Mouse (Mus musculus): Measurements from ENCODE around the gene Afg1l. TPM values are rescaled to one million over a fixed set of nuclear protein-coding genes. Genes with fewer than 3 reads are reported as not detected.

Afg1l gene
- polyA plus RNA-seq, 1 experiment from 2014 or later, result 2.9 TPM

DNA sequence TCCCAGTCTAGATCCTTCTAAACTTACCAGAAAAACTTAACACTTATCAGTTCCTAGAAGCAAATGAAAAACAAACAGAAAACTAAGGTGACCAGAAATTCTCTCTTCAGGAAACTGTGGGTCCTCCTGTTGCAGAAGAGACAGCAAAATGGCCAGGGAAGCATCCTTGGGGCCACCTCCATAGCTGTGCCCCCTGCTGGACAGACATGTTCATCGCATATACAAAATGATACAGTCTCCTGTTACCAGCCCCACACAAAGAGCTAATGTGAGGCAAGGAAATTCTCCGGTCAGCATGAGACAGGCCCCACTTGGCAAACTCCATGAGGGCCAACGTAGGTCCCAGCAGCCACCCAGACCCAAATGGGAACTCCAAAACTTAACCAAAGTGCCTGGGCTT is 122.4 kb downstream of the Afg1l start:
- no peak for ATAC-seq (ENCODE audit: low read depth)
- Histone ChIP-seq H3K9ac (ENCODE audit: low read depth, low read length) (no peak overlapping the region), H3K27ac (ENCODE audit: low read length) (no peak overlapping the region), H3K4me1 (ENCODE audit: control insufficient read depth, low read depth, low read length) (no peaks in the 10 kb centered on the region), H3K4me3 (ENCODE audit: low read depth, low read length) (no peak overlapping the region), H3K27me3 (ENCODE audit: control insufficient read depth, insufficient read depth, low read depth, low read length) (no peaks in the 10 kb centered on the region), H3K9me3 (replicated peaks; ENCODE audit: control insufficient read depth, low read length) (no peaks in the 10 kb centered on the region), H3K36me3 (ENCODE audit: control insufficient read depth, insufficient read depth) (no peaks in the 10 kb centered on the region), H3K4me2 (ENCODE audit: low read depth, low read length) (no peak overlapping the region)
- 61% methylated on average over 3 of the region's 3 CpGs for WGBS (ENCODE audit: insufficient replicate concordance)

GRCm38 (mm10) chr10:42347986-42348385 is 130.4 kb downstream of the Afg1l start:
- Histone ChIP-seq H3K9me3 (replicated peaks; ENCODE audit: control insufficient read depth, low read length) (no peaks in the 10 kb centered on the region), H3K36me3 (ENCODE audit: control insufficient read depth, insufficient read depth) (no peaks in the 10 kb centered on the region), H3K9ac (ENCODE audit: low read depth, low read length) (no peak overlapping the region), H3K27ac (ENCODE audit: low read length) (no peak overlapping the region), H3K27me3 (ENCODE audit: control insufficient read depth, insufficient read depth, low read depth, low read length) (no peaks in the 10 kb centered on the region), H3K4me3 (ENCODE audit: low read depth, low read length) (no peak overlapping the region), H3K4me2 (ENCODE audit: low read depth, low read length) (no peak overlapping the region), H3K4me1 (ENCODE audit: control insufficient read depth, low read depth, low read length) (no peaks in the 10 kb centered on the region)
- ATAC-seq (ENCODE audit: low read depth), result no peak
- WGBS (ENCODE audit: insufficient replicate concordance), result 75% methylated on average over 5 of the region's 5 CpGs

DNA sequence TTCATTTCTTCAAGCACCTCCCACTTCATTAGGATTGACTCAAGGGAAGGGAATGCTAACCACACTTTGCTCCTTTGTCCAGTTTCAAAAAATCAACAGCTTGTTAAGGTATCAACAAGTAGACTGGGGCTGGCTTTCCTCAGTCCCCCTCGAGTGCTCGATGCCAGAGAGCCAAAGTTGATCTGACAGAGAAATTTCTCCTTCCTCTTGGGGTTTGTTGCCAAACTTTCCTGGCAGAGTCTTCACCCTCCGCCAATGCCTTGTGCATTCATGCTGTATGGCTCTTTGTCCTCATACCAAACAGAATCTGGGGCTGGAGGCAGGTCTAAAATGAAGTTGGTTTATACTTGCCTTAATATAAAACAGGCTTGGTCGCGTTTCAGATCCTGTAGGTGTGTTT is 131.2 kb downstream of the Afg1l start:
- no peak for ATAC-seq (ENCODE audit: low read depth)
- no peak overlapping the region for H3K27ac ChIP-seq (ENCODE audit: low read length)
- WGBS (ENCODE audit: insufficient replicate concordance), result 65% methylated on average over 5 of the region's 5 CpGs
- H3K4me3 ChIP-seq (ENCODE audit: low read depth, low read length), result no peak overlapping the region
- H3K9me3 ChIP-seq (replicated peaks; ENCODE audit: control insufficient read depth, low read length), result no peaks in the 10 kb centered on the region
- H3K4me1 ChIP-seq (ENCODE audit: control insufficient read depth, low read depth, low read length), result no peaks in the 10 kb centered on the region
- no peak overlapping the region for H3K9ac ChIP-seq (ENCODE audit: low read depth, low read length)
- H3K36me3 ChIP-seq (ENCODE audit: control insufficient read depth, insufficient read depth), result no peaks in the 10 kb centered on the region
- no peaks in the 10 kb centered on the region for H3K27me3 ChIP-seq (ENCODE audit: control insufficient read depth, insufficient read depth, low read depth, low read length)
- H3K4me2 ChIP-seq (ENCODE audit: low read depth, low read length), result no peak overlapping the region

DNA sequence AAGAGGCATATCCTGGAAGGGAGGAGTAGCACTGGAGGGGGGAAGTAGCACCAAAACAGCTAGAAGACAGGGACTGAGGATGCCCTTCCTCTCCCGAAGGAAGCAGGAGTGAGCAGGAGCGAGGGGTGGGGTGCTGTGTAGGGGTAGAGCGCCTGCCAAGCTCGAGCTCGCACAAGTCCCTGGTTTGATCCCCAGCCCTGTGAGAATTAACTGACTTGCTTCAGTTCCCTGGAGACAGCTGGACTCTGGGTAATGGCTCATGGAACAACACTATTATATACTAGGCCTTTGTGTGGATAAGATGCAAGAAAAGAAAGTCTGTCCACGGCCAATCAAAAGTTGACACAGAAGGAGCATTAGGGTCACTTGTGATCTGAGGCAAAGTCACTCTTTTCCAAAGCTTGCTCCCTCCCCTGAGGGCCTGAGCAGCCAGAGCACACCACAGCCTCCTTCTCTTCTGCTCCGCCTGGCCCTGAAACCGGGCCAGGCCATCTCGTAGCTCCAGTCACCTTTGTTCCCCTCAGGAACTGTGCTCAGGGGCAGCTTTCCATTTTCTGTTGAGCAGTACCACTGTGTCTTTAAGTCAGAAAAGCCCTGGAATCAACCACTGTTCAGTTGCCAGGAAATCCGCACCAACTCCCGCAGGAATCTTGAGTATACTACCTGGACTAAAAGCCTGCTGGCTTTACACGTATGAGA is 132.0 kb downstream of the Afg1l start:
- Histone ChIP-seq H3K36me3 (ENCODE audit: control insufficient read depth, insufficient read depth) (no peaks in the 10 kb centered on the region), H3K27me3 (ENCODE audit: control insufficient read depth, insufficient read depth, low read depth, low read length) (no peaks in the 10 kb centered on the region), H3K9ac (ENCODE audit: low read depth, low read length) (no peak overlapping the region), H3K4me3 (ENCODE audit: low read depth, low read length) (no peak overlapping the region), H3K9me3 (replicated peaks; ENCODE audit: control insufficient read depth, low read length) (no peaks in the 10 kb centered on the region), H3K4me2 (ENCODE audit: low read depth, low read length) (no peak overlapping the region), H3K27ac (ENCODE audit: low read length) (no peak overlapping the region), H3K4me1 (ENCODE audit: control insufficient read depth, low read depth, low read length) (peaks cover 2% of the 10 kb centered on the region; the same call in 1 of the 2 replicates)
- 74% methylated on average over 12 of the region's 12 CpGs for WGBS (ENCODE audit: insufficient replicate concordance)
- ATAC-seq (ENCODE audit: low read depth), result no peak

DNA sequence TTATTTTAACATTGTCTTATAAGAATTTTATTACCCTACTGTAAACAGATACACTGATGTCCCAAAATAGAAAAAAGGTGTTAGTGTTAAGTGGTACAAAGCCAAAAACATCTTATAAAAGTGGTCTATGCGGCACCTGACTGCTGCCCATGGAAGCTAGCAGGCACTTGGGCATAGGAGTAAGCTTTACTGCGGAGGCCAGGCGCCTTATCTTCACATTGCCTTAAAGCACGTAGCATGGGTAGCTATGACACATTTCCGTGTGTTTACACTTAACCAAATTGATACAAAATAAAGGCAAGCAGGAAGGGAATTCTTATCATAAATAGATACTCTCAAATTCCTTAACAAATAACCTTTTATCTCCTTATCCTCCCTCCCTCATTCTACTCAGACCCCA is 135.7 kb downstream of the Afg1l start:
- Histone ChIP-seq H3K27me3 (ENCODE audit: control insufficient read depth, insufficient read depth, low read depth, low read length) (no peaks in the 10 kb centered on the region), H3K4me2 (ENCODE audit: low read depth, low read length) (no peak overlapping the region), H3K27ac (ENCODE audit: low read length) (no peak overlapping the region), H3K4me3 (ENCODE audit: low read depth, low read length) (no peak overlapping the region), H3K4me1 (ENCODE audit: control insufficient read depth, low read depth, low read length) (peaks cover 2% of the 10 kb centered on the region; the same call in 1 of the 2 replicates), H3K9me3 (replicated peaks; ENCODE audit: control insufficient read depth, low read length) (no peaks in the 10 kb centered on the region), H3K9ac (ENCODE audit: low read depth, low read length) (no peak overlapping the region), H3K36me3 (ENCODE audit: control insufficient read depth, insufficient read depth) (no peaks in the 10 kb centered on the region)
- no peak for ATAC-seq (ENCODE audit: low read depth)
- WGBS (ENCODE audit: insufficient replicate concordance), result 67% methylated on average over 5 of the region's 5 CpGs

DNA sequence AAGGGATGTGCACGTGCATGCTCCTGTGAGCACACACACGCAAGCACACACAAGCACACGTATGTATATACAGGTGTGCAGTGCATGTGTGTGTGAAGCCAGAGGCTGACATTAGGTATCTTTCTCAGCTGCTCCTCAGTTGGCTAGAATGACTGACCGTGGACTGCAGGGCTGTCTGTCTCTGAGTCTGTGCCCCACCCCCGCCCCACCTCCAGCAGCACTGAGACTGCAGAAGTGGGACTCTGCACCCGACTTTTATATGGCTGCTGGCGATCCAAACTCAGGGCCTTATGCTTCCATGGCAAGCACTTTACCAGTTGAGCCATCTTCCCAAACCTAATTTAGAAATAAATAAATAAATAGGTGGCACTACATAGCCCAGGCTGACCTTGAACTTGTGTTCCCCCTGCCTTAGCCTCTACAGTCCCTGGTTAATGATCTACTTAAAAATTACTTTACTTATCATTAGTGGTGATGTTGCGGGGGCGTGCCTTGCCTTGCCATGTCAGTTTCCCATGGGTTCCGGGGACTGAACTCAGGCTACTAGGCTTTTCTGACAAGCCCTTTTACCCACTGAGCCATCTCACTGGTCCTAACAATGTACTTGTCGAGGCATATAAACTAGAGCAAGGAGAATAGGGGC is 136.4 kb downstream of the Afg1l start:
- Histone ChIP-seq H3K9ac (ENCODE audit: low read depth, low read length) (no peak overlapping the region), H3K4me2 (ENCODE audit: low read depth, low read length) (no peak overlapping the region), H3K4me1 (ENCODE audit: control insufficient read depth, low read depth, low read length) (peaks cover 2% of the 10 kb centered on the region; the same call in 1 of the 2 replicates), H3K4me3 (ENCODE audit: low read depth, low read length) (no peak overlapping the region), H3K27ac (ENCODE audit: low read length) (no peak overlapping the region), H3K36me3 (ENCODE audit: control insufficient read depth, insufficient read depth) (no peaks in the 10 kb centered on the region), H3K9me3 (replicated peaks; ENCODE audit: control insufficient read depth, low read length) (no peaks in the 10 kb centered on the region), H3K27me3 (ENCODE audit: control insufficient read depth, insufficient read depth, low read depth, low read length) (no peaks in the 10 kb centered on the region)
- WGBS (ENCODE audit: insufficient replicate concordance), result 65% methylated on average over 11 of the region's 11 CpGs
- ATAC-seq (ENCODE audit: low read depth), result 0 out of 2 replicates have a peak, but pooled peaks have one; percentile 41

GRCm38 (mm10) chr10:42340426-42340793 is 138.0 kb downstream of the Afg1l start:
- H3K27me3 ChIP-seq (ENCODE audit: control insufficient read depth, insufficient read depth, low read depth, low read length), result no peaks in the 10 kb centered on the region
- H3K4me1 ChIP-seq (ENCODE audit: control insufficient read depth, low read depth, low read length), result peaks cover 2% of the 10 kb centered on the region; the same call in 1 of the 2 replicates
- H3K4me3 ChIP-seq (ENCODE audit: low read depth, low read length), result no peak overlapping the region
- 50% methylated on average over 6 of the region's 6 CpGs for WGBS (ENCODE audit: insufficient replicate concordance)
- H3K9ac ChIP-seq (ENCODE audit: low read depth, low read length), result no peak overlapping the region
- no peak overlapping the region for H3K27ac ChIP-seq (ENCODE audit: low read length)
- ATAC-seq (ENCODE audit: low read depth), result no peak
- H3K9me3 ChIP-seq (replicated peaks; ENCODE audit: control insufficient read depth, low read length), result no peaks in the 10 kb centered on the region
- no peak overlapping the region for H3K4me2 ChIP-seq (ENCODE audit: low read depth, low read length)
- H3K36me3 ChIP-seq (ENCODE audit: control insufficient read depth, insufficient read depth), result no peaks in the 10 kb centered on the region

DNA sequence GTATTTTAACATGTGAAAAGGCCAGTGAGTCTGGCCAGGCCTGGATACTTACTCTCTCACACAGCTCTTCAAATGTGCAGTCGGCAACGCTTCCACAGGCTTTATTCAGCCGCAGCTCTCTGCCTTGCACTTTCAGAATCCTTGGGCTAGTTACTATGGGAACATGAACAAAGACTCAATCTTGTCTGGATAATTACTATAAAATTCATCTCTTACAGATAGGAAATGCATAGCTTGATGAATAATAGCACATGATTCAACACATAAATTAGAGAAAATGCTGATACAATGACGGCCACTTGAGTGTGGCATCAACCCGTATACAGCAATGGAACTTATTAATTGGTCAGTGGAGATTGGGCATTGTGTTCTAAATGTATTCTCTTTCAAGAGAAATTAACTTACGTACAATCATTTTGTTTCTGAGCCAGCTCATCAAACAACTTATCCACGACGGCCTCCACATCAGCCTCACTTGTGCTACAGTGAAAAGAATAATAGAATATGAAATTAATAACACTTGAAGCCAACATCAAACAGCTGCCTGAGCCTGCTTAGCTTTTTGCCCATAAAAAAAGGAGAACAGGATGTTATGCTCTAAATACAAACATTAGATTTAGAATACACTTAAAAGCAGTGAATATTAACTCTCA is 138.5 kb downstream of the Afg1l start:
- no peaks in the 10 kb centered on the region for H3K27me3 ChIP-seq (ENCODE audit: control insufficient read depth, insufficient read depth, low read depth, low read length)
- 77% methylated on average over 8 of the region's 8 CpGs for WGBS (ENCODE audit: insufficient replicate concordance)
- H3K4me1 ChIP-seq (ENCODE audit: control insufficient read depth, low read depth, low read length), result peaks cover 2% of the 10 kb centered on the region; the same call in 1 of the 2 replicates
- H3K36me3 ChIP-seq (ENCODE audit: control insufficient read depth, insufficient read depth), result no peaks in the 10 kb centered on the region
- H3K9me3 ChIP-seq (replicated peaks; ENCODE audit: control insufficient read depth, low read length), result no peaks in the 10 kb centered on the region
- no peak overlapping the region for H3K4me2 ChIP-seq (ENCODE audit: low read depth, low read length)
- H3K27ac ChIP-seq (ENCODE audit: low read length), result no peak overlapping the region
- H3K9ac ChIP-seq (ENCODE audit: low read depth, low read length), result no peak overlapping the region
- no peak for ATAC-seq (ENCODE audit: low read depth)
- no peak overlapping the region for H3K4me3 ChIP-seq (ENCODE audit: low read depth, low read length)

DNA sequence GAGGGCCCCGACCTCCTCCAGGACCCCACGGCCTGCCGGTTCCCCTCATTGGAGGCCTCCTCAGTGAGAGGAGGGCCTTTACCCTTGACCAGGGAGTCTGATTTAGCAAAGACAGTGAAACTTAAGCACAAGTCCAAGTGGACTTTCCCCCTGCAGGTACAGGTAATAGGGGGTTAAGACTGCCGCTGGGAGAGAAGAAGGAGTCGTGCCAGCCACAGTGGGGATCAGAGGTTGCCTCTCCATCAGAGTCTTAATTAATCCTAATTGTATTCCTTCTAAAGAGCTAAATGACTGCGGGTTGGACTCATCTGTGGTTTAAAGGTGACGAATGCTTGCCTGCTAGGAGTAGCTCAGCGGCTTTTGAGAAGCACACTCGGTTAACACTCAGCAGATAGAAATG is 139.9 kb downstream of the Afg1l start:
- Histone ChIP-seq H3K4me1 (ENCODE audit: control insufficient read depth, low read depth, low read length) (peaks cover 2% of the 10 kb centered on the region; the same call in 1 of the 2 replicates), H3K27me3 (ENCODE audit: control insufficient read depth, insufficient read depth, low read depth, low read length) (no peaks in the 10 kb centered on the region), H3K9ac (ENCODE audit: low read depth, low read length) (no peak overlapping the region), H3K4me2 (ENCODE audit: low read depth, low read length) (no peak overlapping the region), H3K4me3 (ENCODE audit: low read depth, low read length) (no peak overlapping the region), H3K27ac (ENCODE audit: low read length) (no peak overlapping the region), H3K9me3 (replicated peaks; ENCODE audit: control insufficient read depth, low read length) (no peaks in the 10 kb centered on the region), H3K36me3 (ENCODE audit: control insufficient read depth, insufficient read depth) (no peaks in the 10 kb centered on the region)
- 74% methylated on average over 9 of the region's 9 CpGs for WGBS (ENCODE audit: insufficient replicate concordance)
- ATAC-seq (ENCODE audit: low read depth), result no peak

All from liver, embryonic 16.5 days (tissue).